Mouse (Mus musculus): ENCODE measurements around the gene Alyref2.
A peak's percentile ranks its signal among the peaks of the same experiment; 100 is the strongest.
"Not testable (repeated sequence)": the region's sequence is repeated elsewhere in the genome, so short reads cannot be mapped to it uniquely, and the experiment has no call there.

Alyref2 gene

GRCm38 (mm10) chr1:171503250-171503591 lies at the start of gene Alyref2:
Gene Alyref2 (plus strand): TSS chr1:171503478.
- no peak for DNase-seq (ENCODE audit: extremely low spot score, low spot score)

GRCm38 (mm10) chr1:171454926-171455325 lies 48.4 kb upstream of the Alyref2 start:
- no peak for DNase-seq (ENCODE audit: extremely low spot score, low spot score)

GRCm38 (mm10) chr1:171457568-171457967 lies 45.7 kb upstream of the Alyref2 start:
- no peak for DNase-seq (ENCODE audit: extremely low spot score, low spot score)

- DNase-seq (ENCODE audit: extremely low spot score, low spot score) = no peak
Observed at GRCm38 (mm10) chr1:171459791-171460190, 43.5 kb upstream of the Alyref2 start.

GRCm38 (mm10) chr1:171460551-171461503 lies 42.5 kb upstream of the Alyref2 start:
- no peak for DNase-seq (ENCODE audit: extremely low spot score, low spot score)

GRCm38 (mm10) chr1:171463133-171463532 lies 40.1 kb upstream of the Alyref2 start:
- DNase-seq (ENCODE audit: extremely low spot score, low spot score) = no peak

GRCm38 (mm10) chr1:171465749-171466412 lies 37.4 kb upstream of the Alyref2 start:
- DNase-seq (ENCODE audit: extremely low spot score, low spot score) = no peak

- no peak for DNase-seq (ENCODE audit: extremely low spot score, low spot score)
Observed at GRCm38 (mm10) chr1:171466565-171466964, 36.7 kb upstream of the Alyref2 start.

GRCm38 (mm10) chr1:171469678-171470077 lies 33.6 kb upstream of the Alyref2 start:
- DNase-seq (ENCODE audit: extremely low spot score, low spot score) = no peak

- peak; percentile 60 for DNase-seq (ENCODE audit: extremely low spot score, low spot score)
Observed at GRCm38 (mm10) chr1:171470371-171470871, 32.9 kb upstream of the Alyref2 start.

GRCm38 (mm10) chr1:171470896-171471295 lies 32.4 kb upstream of the Alyref2 start:
- DNase-seq (ENCODE audit: extremely low spot score, low spot score) = no peak

- no peak for DNase-seq (ENCODE audit: extremely low spot score, low spot score)
Observed at GRCm38 (mm10) chr1:171471452-171471851, 31.8 kb upstream of the Alyref2 start.

- not testable (repeated sequence) for DNase-seq (ENCODE audit: extremely low spot score, low spot score)
Observed at GRCm38 (mm10) chr1:171471941-171472340, 31.3 kb upstream of the Alyref2 start.

- DNase-seq (ENCODE audit: extremely low spot score, low spot score) = no peak
Observed at GRCm38 (mm10) chr1:171473506-171473905, 29.8 kb upstream of the Alyref2 start.

- no peak for DNase-seq (ENCODE audit: extremely low spot score, low spot score)
Observed at GRCm38 (mm10) chr1:171473920-171474640, 29.2 kb upstream of the Alyref2 start.

GRCm38 (mm10) chr1:171477123-171477522 lies 26.2 kb upstream of the Alyref2 start:
- DNase-seq (ENCODE audit: extremely low spot score, low spot score) = no peak

- DNase-seq (ENCODE audit: extremely low spot score, low spot score) = no peak
Observed at GRCm38 (mm10) chr1:171477758-171478545, 25.3 kb upstream of the Alyref2 start.

GRCm38 (mm10) chr1:171478968-171479367 lies 24.3 kb upstream of the Alyref2 start:
- peak; percentile 50 for DNase-seq (ENCODE audit: extremely low spot score, low spot score)

- DNase-seq (ENCODE audit: extremely low spot score, low spot score) = no peak
Observed at GRCm38 (mm10) chr1:171494241-171494640, 9.0 kb upstream of the Alyref2 start.

GRCm38 (mm10) chr1:171495371-171495770 lies 7.9 kb upstream of the Alyref2 start:
- no peak for DNase-seq (ENCODE audit: extremely low spot score, low spot score)

GRCm38 (mm10) chr1:171499856-171500255 lies 3.4 kb upstream of the Alyref2 start:
- DNase-seq (ENCODE audit: extremely low spot score, low spot score) = no peak

Measured in neural tube, embryonic 10.5 days (tissue).